Mouse (Mus musculus) bone marrow macrophage, adult 2 months (primary cell): Measurements from ENCODE around the gene Ninj1.

Experiments used
- CTCF ChIP-seq: IDR thresholded peaks from 2 replicates; pipeline ENCODE4 v1.5.1; 2012; ENCODE audit warnings: low read depth, mild to moderate bottlenecking, low read length, moderate library complexity
- POLR2A ChIP-seq: IDR thresholded peaks from 2 replicates; pipeline ENCODE4 v1.6.1; 2012; ENCODE audit warnings: mild to moderate bottlenecking, low read depth, low read length, borderline replicate concordance

GRCm38 (mm10) chr13:49224729-49225128, 37.4 kb downstream of the Ninj1 start:
- TF ChIP-seq CTCF: no peak
- TF ChIP-seq POLR2A: no peak
